Mouse (Mus musculus): ENCODE results near the gene Tbcd. TPM values are rescaled to one million over a fixed set of nuclear protein-coding genes. Genes with fewer than 3 reads are reported as not detected.

Tbcd gene
- polyA plus RNA-seq, 1 experiment from 2014 or later: 22.2 TPM

- WGBS (ENCODE audit: insufficient replicate concordance): 82% methylated on average over 7 of the region's 7 CpGs
- H3K27ac ChIP-seq: peak overlapping the region; percentile 55; the same call in 1 of the 2 replicates
- no peak for DNase-seq
Observed at GRCm38 (mm10) chr11:121552846-121553457, 101.2 kb downstream of the Tbcd start.

GRCm38 (mm10) chr11:121553458-121553857, 101.7 kb downstream of the Tbcd start:
- H3K4me1 ChIP-seq (replicated peaks): peaks cover 60% of the 10 kb centered on the region
- DNase-seq (no peak), ATAC-seq (ENCODE audit: low read depth) (no peak)
- H3K27ac ChIP-seq: peak overlapping the region; percentile 55; the same call in 1 of the 2 replicates
- 81% methylated on average over 3 of the region's 3 CpGs for whole genome bisulfite sequencing (ENCODE audit: insufficient replicate concordance)
- H3K27me3 ChIP-seq: no peaks in the 10 kb centered on the region
- no peak overlapping the region for H3K4me3 ChIP-seq (replicated peaks)
- H3K9ac ChIP-seq: no peak overlapping the region
- no peak overlapping the region for H3K4me2 ChIP-seq
- peaks cover 19% of the 10 kb centered on the region for H3K36me3 ChIP-seq
- no peaks in the 10 kb centered on the region for H3K9me3 ChIP-seq (replicated peaks)

More at GRCm38 (mm10) chr11:121552846-121553457, 101.2 kb downstream of the Tbcd start:
- ATAC-seq (ENCODE audit: low read depth): no peak
- H3K4me1 ChIP-seq (replicated peaks): peaks cover 63% of the 10 kb centered on the region
- peaks cover 16% of the 10 kb centered on the region for H3K36me3 ChIP-seq
- no peaks in the 10 kb centered on the region for H3K9me3 ChIP-seq (replicated peaks)
- H3K9ac ChIP-seq: no peak overlapping the region
- no peak overlapping the region for H3K4me3 ChIP-seq (replicated peaks)
- no peak overlapping the region for H3K4me2 ChIP-seq
- no peaks in the 10 kb centered on the region for H3K27me3 ChIP-seq

GRCm38 (mm10) chr11:121556727-121557126, 105.0 kb downstream of the Tbcd start:
- H3K36me3 ChIP-seq: peaks cover 28% of the 10 kb centered on the region
- ATAC-seq (ENCODE audit: low read depth): no peak
- no peak overlapping the region for H3K4me2 ChIP-seq
- 87% methylated on average over 1 of the region's 1 CpGs for WGBS (ENCODE audit: insufficient replicate concordance)
- H3K4me1 ChIP-seq (replicated peaks): peaks cover 47% of the 10 kb centered on the region
- no peak overlapping the region for H3K9ac ChIP-seq
- no peaks in the 10 kb centered on the region for H3K9me3 ChIP-seq (replicated peaks)
- DNase-seq: no peak
- no peaks in the 10 kb centered on the region for H3K27me3 ChIP-seq
- no peak overlapping the region for H3K4me3 ChIP-seq (replicated peaks)
- H3K27ac ChIP-seq: no peak overlapping the region

- Histone ChIP-seq H3K27me3 (no peaks in the 10 kb centered on the region), H3K4me1 (replicated peaks) (peaks cover 39% of the 10 kb centered on the region), H3K9me3 (replicated peaks) (no peaks in the 10 kb centered on the region), H3K4me2 (no peak overlapping the region), H3K9ac (no peak overlapping the region), H3K4me3 (replicated peaks) (no peak overlapping the region), H3K27ac (no peak overlapping the region), H3K36me3 (peaks cover 25% of the 10 kb centered on the region)
- DNase-seq: no peak
- WGBS (ENCODE audit: insufficient replicate concordance): 92% methylated on average over 1 of the region's 1 CpGs
- ATAC-seq (ENCODE audit: low read depth): no peak
Observed at GRCm38 (mm10) chr11:121557946-121558345, 106.2 kb downstream of the Tbcd start.

GRCm38 (mm10) chr11:121558522-121558921, 106.8 kb downstream of the Tbcd start:
- H3K27ac ChIP-seq: peak overlapping the region; percentile 32; the same call in 1 of the 2 replicates
- WGBS (ENCODE audit: insufficient replicate concordance): 72% methylated on average over 3 of the region's 3 CpGs

GRCm38 (mm10) chr11:121559527-121560293, 108.0 kb downstream of the Tbcd start:
- ATAC-seq (ENCODE audit: low read depth): peak; percentile 74
- Histone ChIP-seq H3K27ac (peak overlapping the region; percentile 69), H3K36me3 (peaks cover 31% of the 10 kb centered on the region), H3K4me2 (no peak overlapping the region), H3K4me3 (replicated peaks) (no peak overlapping the region), H3K9me3 (replicated peaks) (no peaks in the 10 kb centered on the region), H3K9ac (no peak overlapping the region), H3K27me3 (no peaks in the 10 kb centered on the region), H3K4me1 (replicated peaks) (peaks cover 22% of the 10 kb centered on the region)
- peak; percentile 34 for DNase-seq
- 21% methylated on average over 4 of the region's 4 CpGs for WGBS (ENCODE audit: insufficient replicate concordance)

More at GRCm38 (mm10) chr11:121558522-121558921, 106.8 kb downstream of the Tbcd start:
- no peak for ATAC-seq (ENCODE audit: low read depth)
- DNase-seq: no peak
- H3K9ac ChIP-seq: no peak overlapping the region
- peaks cover 25% of the 10 kb centered on the region for H3K36me3 ChIP-seq
- peaks cover 34% of the 10 kb centered on the region for H3K4me1 ChIP-seq (replicated peaks)
- no peaks in the 10 kb centered on the region for H3K9me3 ChIP-seq (replicated peaks)
- H3K4me2 ChIP-seq: no peak overlapping the region
- H3K4me3 ChIP-seq (replicated peaks): no peak overlapping the region
- H3K27me3 ChIP-seq: no peaks in the 10 kb centered on the region

- peak overlapping the region; percentile 69 for H3K27ac ChIP-seq
- H3K9ac ChIP-seq: no peak overlapping the region
- H3K4me1 ChIP-seq (replicated peaks): peaks cover 20% of the 10 kb centered on the region
- H3K36me3 ChIP-seq: peaks cover 32% of the 10 kb centered on the region
- H3K27me3 ChIP-seq: no peaks in the 10 kb centered on the region
- ATAC-seq (ENCODE audit: low read depth) (peak; percentile 18; the same call in 1 of the 2 replicates), DNase-seq (no peak)
- no peak overlapping the region for H3K4me3 ChIP-seq (replicated peaks)
- no peak overlapping the region for H3K4me2 ChIP-seq
- no peaks in the 10 kb centered on the region for H3K9me3 ChIP-seq (replicated peaks)
- 37% methylated on average over 7 of the region's 7 CpGs for WGBS (ENCODE audit: insufficient replicate concordance)
Observed at GRCm38 (mm10) chr11:121560294-121560663, 108.5 kb downstream of the Tbcd start.

GRCm38 (mm10) chr11:121563312-121563711, 111.6 kb downstream of the Tbcd start:
- Histone ChIP-seq H3K36me3 (peaks cover 19% of the 10 kb centered on the region), H3K9ac (no peak overlapping the region), H3K4me2 (no peak overlapping the region), H3K27ac (no peak overlapping the region), H3K9me3 (replicated peaks) (no peaks in the 10 kb centered on the region), H3K27me3 (no peaks in the 10 kb centered on the region), H3K4me1 (replicated peaks) (peaks cover 20% of the 10 kb centered on the region), H3K4me3 (replicated peaks) (no peak overlapping the region)
- WGBS (ENCODE audit: insufficient replicate concordance): 81% methylated on average over 5 of the region's 5 CpGs
- no peak for ATAC-seq (ENCODE audit: low read depth)
- DNase-seq: no peak

- H3K27me3 ChIP-seq: no peaks in the 10 kb centered on the region
- H3K4me1 ChIP-seq (replicated peaks): peaks cover 11% of the 10 kb centered on the region
- 85% methylated on average over 4 of the region's 4 CpGs for WGBS (ENCODE audit: insufficient replicate concordance)
- no peak overlapping the region for H3K4me3 ChIP-seq (replicated peaks)
- no peak overlapping the region for H3K9ac ChIP-seq
- no peak for ATAC-seq (ENCODE audit: low read depth)
- DNase-seq: no peak
- H3K9me3 ChIP-seq (replicated peaks): no peaks in the 10 kb centered on the region
- no peak overlapping the region for H3K27ac ChIP-seq
- H3K36me3 ChIP-seq: peaks cover 11% of the 10 kb centered on the region; the same call in 1 of the 2 replicates
- no peak overlapping the region for H3K4me2 ChIP-seq
Observed at GRCm38 (mm10) chr11:121564265-121564664, 112.5 kb downstream of the Tbcd start.

- Histone ChIP-seq H3K36me3 (peaks cover 13% of the 10 kb centered on the region), H3K4me3 (replicated peaks) (no peak overlapping the region), H3K4me2 (no peak overlapping the region), H3K27ac (no peak overlapping the region), H3K9ac (no peak overlapping the region), H3K4me1 (replicated peaks) (no peaks in the 10 kb centered on the region), H3K9me3 (replicated peaks) (no peaks in the 10 kb centered on the region), H3K27me3 (no peaks in the 10 kb centered on the region)
- no peak for ATAC-seq (ENCODE audit: low read depth)
- no peak for DNase-seq
Observed at GRCm38 (mm10) chr11:121581856-121582255, 130.1 kb downstream of the Tbcd start.

GRCm38 (mm10) chr11:121597254-121597653, 145.5 kb downstream of the Tbcd start:
- peaks cover 79% of the 10 kb centered on the region for H3K36me3 ChIP-seq

More at GRCm38 (mm10) chr11:121597254-121597653, 145.5 kb downstream of the Tbcd start:
- H3K4me3 ChIP-seq (replicated peaks): no peak overlapping the region
- H3K4me1 ChIP-seq (replicated peaks): no peaks in the 10 kb centered on the region
- no peak for DNase-seq
- H3K27ac ChIP-seq: no peak overlapping the region
- no peaks in the 10 kb centered on the region for H3K9me3 ChIP-seq (replicated peaks)
- no peak for ATAC-seq (ENCODE audit: low read depth)
- no peak overlapping the region for H3K9ac ChIP-seq
- WGBS (ENCODE audit: insufficient replicate concordance): 78% methylated on average over 6 of the region's 6 CpGs
- H3K27me3 ChIP-seq: no peaks in the 10 kb centered on the region
- no peak overlapping the region for H3K4me2 ChIP-seq
